ENCODE assay signal across 8 mouse cellular contexts in the genomic region with DNA sequence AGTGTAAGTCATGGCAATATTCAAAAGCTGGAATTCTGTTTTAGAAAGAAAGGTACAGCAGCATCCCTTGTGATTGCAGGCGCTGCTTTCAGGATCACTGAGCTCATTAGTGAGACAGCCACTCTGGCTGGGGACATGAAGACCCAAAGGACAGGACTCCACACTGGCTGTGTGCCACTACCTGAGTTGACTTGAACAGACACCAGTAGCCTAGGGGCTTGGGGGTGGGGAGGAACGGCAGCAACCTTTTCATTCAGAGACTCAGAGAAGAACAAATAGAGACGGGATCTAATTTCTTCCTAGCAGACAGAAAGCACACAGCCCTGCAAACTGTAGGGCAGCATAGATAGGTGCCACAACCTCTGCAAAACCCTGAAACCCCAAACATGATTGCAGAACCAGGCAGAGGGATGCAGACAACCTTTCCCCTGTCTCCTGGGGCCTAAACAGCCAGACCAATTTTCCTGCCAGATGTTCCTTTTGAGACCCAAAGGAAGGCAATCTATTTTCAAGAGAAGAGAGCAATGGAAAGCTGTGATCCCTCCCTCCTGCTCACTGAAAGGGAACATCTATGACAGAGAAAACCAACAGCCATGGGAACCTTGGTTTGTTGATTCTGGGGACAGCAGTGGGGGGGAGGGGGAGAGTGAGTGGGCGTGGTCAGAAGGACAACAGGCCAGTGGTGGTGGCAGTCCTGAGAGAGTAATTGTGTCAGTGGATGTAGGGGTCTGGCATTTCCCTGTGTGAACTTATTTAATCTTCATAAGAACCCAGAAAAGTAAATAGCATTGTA. TPM values are rescaled to one million over a fixed set of nuclear protein-coding genes. Genes with fewer than 3 reads are reported as not detected.
A peak's percentile ranks its signal among the peaks of the same experiment; 100 is the strongest.
DNase-seq lines count a peak whose midpoint lies in the region; ATAC-seq and TF ChIP-seq lines count a peak whose summit lies in the region.

No protein-coding gene starts in this region.

- H3K27ac ChIP-seq in kidney, embryonic 16.5 days (ENCODE audit: low read length) = peak overlapping the region; percentile 70
- peak overlapping the region; percentile 62 for H3K27ac ChIP-seq in heart, embryonic 11.5 days (ENCODE audit: low read depth, low read length)
- H3K27ac ChIP-seq in midbrain, embryonic 11.5 days (ENCODE audit: low read depth, low read length) = no peak overlapping the region
- no peak overlapping the region for H3K27ac ChIP-seq in kidney, adult 2 months (ENCODE audit: insufficient read depth, low read depth, low read length)

- ATAC-seq in kidney, embryonic 16.5 days (ENCODE audit: low FRiP score, low TSS enrichment) = peak; percentile 78; the same call in 1 of the 2 replicates
- ATAC-seq in heart, embryonic 11.5 days (replicated peaks; ENCODE audit: insufficient number of reproducible peaks, low FRiP score, low TSS enrichment) = no peak
- peak; percentile 63 for ATAC-seq in midbrain, embryonic 11.5 days (ENCODE audit: low FRiP score)

- H3K9me3 ChIP-seq in kidney, embryonic 16.5 days (ENCODE audit: low read length) = no peaks in the 10 kb centered on the region
- H3K9me3 ChIP-seq in heart, embryonic 11.5 days (replicated peaks; ENCODE audit: control insufficient read depth, low read length) = no peaks in the 10 kb centered on the region
- no peaks in the 10 kb centered on the region for H3K9me3 ChIP-seq in midbrain, embryonic 11.5 days (ENCODE audit: control insufficient read depth, low read length)

- H3K36me3 ChIP-seq in kidney, embryonic 16.5 days (ENCODE audit: insufficient read depth, low read length) = no peaks in the 10 kb centered on the region
- H3K36me3 ChIP-seq in heart, embryonic 11.5 days (ENCODE audit: control insufficient read depth, insufficient read depth, low read length) = no peaks in the 10 kb centered on the region
- no peaks in the 10 kb centered on the region for H3K36me3 ChIP-seq in midbrain, embryonic 11.5 days (ENCODE audit: control insufficient read depth, insufficient read depth, low read length)
- no peaks in the 10 kb centered on the region for H3K36me3 ChIP-seq in kidney, adult 2 months (ENCODE audit: control insufficient read depth, insufficient read depth, low read length)

- no peak overlapping the region for H3K4me2 ChIP-seq in kidney, embryonic 16.5 days (replicated peaks; ENCODE audit: low read depth, low read length)
- H3K4me2 ChIP-seq in heart, embryonic 11.5 days = no peak overlapping the region
- no peak overlapping the region for H3K4me2 ChIP-seq in midbrain, embryonic 11.5 days

- no peak overlapping the region for H3K9ac ChIP-seq in kidney, embryonic 16.5 days (replicated peaks; ENCODE audit: low read length)
- no peak overlapping the region for H3K9ac ChIP-seq in heart, embryonic 11.5 days (ENCODE audit: low read depth, low read length)
- no peak overlapping the region for H3K9ac ChIP-seq in midbrain, embryonic 11.5 days (ENCODE audit: low read length)

- no peaks in the 10 kb centered on the region for H3K27me3 ChIP-seq in kidney, embryonic 16.5 days (ENCODE audit: insufficient read depth, low read length)
- H3K27me3 ChIP-seq in heart, embryonic 11.5 days (ENCODE audit: control insufficient read depth, insufficient read depth, low read length) = no peaks in the 10 kb centered on the region
- no peaks in the 10 kb centered on the region for H3K27me3 ChIP-seq in midbrain, embryonic 11.5 days (ENCODE audit: control insufficient read depth, insufficient read depth, low read length)
- no peaks in the 10 kb centered on the region for H3K27me3 ChIP-seq in kidney, adult 2 months (replicated peaks; ENCODE audit: control insufficient read depth, insufficient read depth, low read length)

- TF ChIP-seq POLR2A in kidney, adult 2 months (IDR thresholded peaks at IDR 0.05; ENCODE audit: low read depth, low read length) = no peak

- peaks cover 20% of the 10 kb centered on the region for H3K4me1 ChIP-seq in kidney, embryonic 16.5 days (ENCODE audit: insufficient read depth, low read length)
- peaks cover 37% of the 10 kb centered on the region for H3K4me1 ChIP-seq in heart, embryonic 11.5 days (ENCODE audit: control insufficient read depth, insufficient read depth, low read length)
- H3K4me1 ChIP-seq in midbrain, embryonic 11.5 days (ENCODE audit: control insufficient read depth, insufficient read depth, low read length) = no peaks in the 10 kb centered on the region
- H3K4me1 ChIP-seq in kidney, adult 2 months (ENCODE audit: control insufficient read depth, insufficient read depth, low read length) = no peaks in the 10 kb centered on the region

- 32% methylated on average over 4 of the region's 4 CpGs for WGBS in kidney, embryonic 16.5 days
- 35% methylated on average over 4 of the region's 4 CpGs for WGBS in heart, embryonic 11.5 days (ENCODE audit: insufficient replicate concordance)
- 25% methylated on average over 4 of the region's 4 CpGs for WGBS in midbrain, embryonic 11.5 days
- WGBS in kidney, adult 2 months = 48% methylated on average over 4 of the region's 4 CpGs

- no peak for DNase-seq in kidney, adult 8-10 months
- DNase-seq in cerebellum, adult 9-11 months = peak; percentile 44
- DNase-seq in midbrain, embryonic 11.5 days (ENCODE audit: low spot score, missing footprints) = peak; percentile 84
- DNase-seq in thymus, postnatal 36 days = no peak
- DNase-seq in urinary bladder, adult 2 months (ENCODE audit: low spot score) = no peak
- no peak for DNase-seq in kidney, adult 2 months

- TF ChIP-seq CTCF in kidney, adult 2 months (conservative IDR thresholded peaks at IDR 0.05; ENCODE audit: insufficient read depth, insufficient read length, low read depth, low read length) = no peak

- no peak overlapping the region for H3K4me3 ChIP-seq in kidney, embryonic 16.5 days (ENCODE audit: low read length)
- no peak overlapping the region for H3K4me3 ChIP-seq in heart, embryonic 11.5 days (ENCODE audit: low read depth, low read length)
- no peak overlapping the region for H3K4me3 ChIP-seq in midbrain, embryonic 11.5 days (ENCODE audit: low read depth, low read length)
- H3K4me3 ChIP-seq in kidney, adult 2 months (ENCODE audit: insufficient read depth, low read depth, low read length) = no peak overlapping the region

RNA-seq across cellular contexts. Expression of a gene that starts 57.2 kb away (rescaled TPM):
- 22.1 and 24.5 TPM in 2 replicates for polyA plus RNA-seq in kidney, embryonic 16.5 days (2015; fragmentation: Nextera tagmentation; extraction: Ambion mirVana)
- 58.4 and 72.9 TPM in 2 replicates for polyA plus RNA-seq in heart, embryonic 11.5 days (2014; fragmentation: Nextera tagmentation; extraction: Ambion mirVana)
- polyA plus RNA-seq in midbrain, embryonic 11.5 days (2014; fragmentation: Nextera tagmentation; extraction: Ambion mirVana) = 2.2 and 2.3 TPM in 2 replicates
- 10.6 and 14.3 TPM in 2 replicates for polyA plus RNA-seq in urinary bladder, adult 2 months (2012; rRNA removed)
- 3.0 and 4.6 TPM in 2 replicates for polyA plus RNA-seq in kidney, adult 2 months (2012; rRNA removed)

Comparison
In these comparisons a context has a peak if more than half of its experiments do, and no peak if none do; other contexts are left out.
1. H3K27ac ChIP-seq: peak in kidney, embryonic 16.5 days (single experiment) and heart, embryonic 11.5 days (single experiment); none in midbrain, embryonic 11.5 days (single experiment) and kidney, adult 2 months (single experiment).
2. DNase-seq: peak in cerebellum, adult 9-11 months (single experiment) and midbrain, embryonic 11.5 days (single experiment); none in kidney, adult 8-10 months (0 of 2), thymus, postnatal 36 days (0 of 2), urinary bladder, adult 2 months (single experiment) and kidney, adult 2 months (single experiment).